Mouse (Mus musculus): ENCODE measurements around the gene Rasl10a. TPM values are rescaled to one million over a fixed set of nuclear protein-coding genes. Genes with fewer than 3 reads are reported as not detected.

Gene Rasl10a
- polyA plus RNA-seq, 1 experiment from 2014 or later: 0.74 TPM

GRCm38 (mm10) chr11:5100801-5101200, 42.9 kb downstream of the Rasl10a start:
- H3K27me3 ChIP-seq (ENCODE audit: control insufficient read depth, insufficient read depth, low read length): no peaks in the 10 kb centered on the region
- no peak for DNase-seq (ENCODE audit: low spot score)
- ATAC-seq (ENCODE audit: insufficient read depth, low FRiP score, low TSS enrichment): no peak
- peaks cover 9% of the 10 kb centered on the region for H3K4me1 ChIP-seq (ENCODE audit: control insufficient read depth, insufficient read depth, low read length)
- peak overlapping the region; percentile 90; the same call in 1 of the 2 replicates for H3K4me3 ChIP-seq (ENCODE audit: low read depth, low read length)
- no peak overlapping the region for H3K9ac ChIP-seq (ENCODE audit: low read length)
- WGBS: 49% methylated on average over 5 of the region's 5 CpGs
- no peaks in the 10 kb centered on the region for H3K9me3 ChIP-seq (ENCODE audit: control insufficient read depth, low read length)
- no peak overlapping the region for H3K4me2 ChIP-seq (ENCODE audit: low read depth)
- no peaks in the 10 kb centered on the region; the same call in 1 of the 2 replicates for H3K36me3 ChIP-seq (ENCODE audit: control insufficient read depth, insufficient read depth, low read length)
- H3K27ac ChIP-seq (ENCODE audit: low read depth, low read length): no peak overlapping the region

GRCm38 (mm10) chr11:5101641-5102040, 43.7 kb downstream of the Rasl10a start:
- Histone ChIP-seq H3K9ac (ENCODE audit: low read length) (no peak overlapping the region), H3K9me3 (ENCODE audit: control insufficient read depth, low read length) (no peaks in the 10 kb centered on the region), H3K36me3 (ENCODE audit: control insufficient read depth, insufficient read depth, low read length) (no peaks in the 10 kb centered on the region; the same call in 1 of the 2 replicates), H3K27ac (ENCODE audit: low read depth, low read length) (no peak overlapping the region), H3K4me2 (ENCODE audit: low read depth) (no peak overlapping the region), H3K4me1 (ENCODE audit: control insufficient read depth, insufficient read depth, low read length) (peaks cover 7% of the 10 kb centered on the region), H3K27me3 (ENCODE audit: control insufficient read depth, insufficient read depth, low read length) (no peaks in the 10 kb centered on the region), H3K4me3 (ENCODE audit: low read depth, low read length) (no peak overlapping the region)
- ATAC-seq (ENCODE audit: insufficient read depth, low FRiP score, low TSS enrichment): no peak
- DNase-seq (ENCODE audit: low spot score): no peak
- 77% methylated on average over 6 of the region's 6 CpGs for WGBS

GRCm38 (mm10) chr11:5102384-5102783, 44.5 kb downstream of the Rasl10a start:
- H3K4me3 ChIP-seq (ENCODE audit: low read depth, low read length): no peak overlapping the region
- H3K4me2 ChIP-seq (ENCODE audit: low read depth): no peak overlapping the region
- 87% methylated on average over 7 of the region's 7 CpGs for WGBS
- no peak for DNase-seq (ENCODE audit: low spot score)
- ATAC-seq (ENCODE audit: insufficient read depth, low FRiP score, low TSS enrichment): no peak
- H3K9ac ChIP-seq (ENCODE audit: low read length): no peak overlapping the region
- no peaks in the 10 kb centered on the region; the same call in 1 of the 2 replicates for H3K36me3 ChIP-seq (ENCODE audit: control insufficient read depth, insufficient read depth, low read length)
- peaks cover 2% of the 10 kb centered on the region for H3K4me1 ChIP-seq (ENCODE audit: control insufficient read depth, insufficient read depth, low read length)
- no peaks in the 10 kb centered on the region for H3K9me3 ChIP-seq (ENCODE audit: control insufficient read depth, low read length)
- H3K27me3 ChIP-seq (ENCODE audit: control insufficient read depth, insufficient read depth, low read length): no peaks in the 10 kb centered on the region
- no peak overlapping the region for H3K27ac ChIP-seq (ENCODE audit: low read depth, low read length)

GRCm38 (mm10) chr11:5103986-5104509, 46.1 kb downstream of the Rasl10a start:
- Histone ChIP-seq H3K27me3 (ENCODE audit: control insufficient read depth, insufficient read depth, low read length) (no peaks in the 10 kb centered on the region), H3K9ac (ENCODE audit: low read length) (no peak overlapping the region), H3K36me3 (ENCODE audit: control insufficient read depth, insufficient read depth, low read length) (no peaks in the 10 kb centered on the region; the same call in 1 of the 2 replicates), H3K9me3 (ENCODE audit: control insufficient read depth, low read length) (no peaks in the 10 kb centered on the region), H3K4me3 (ENCODE audit: low read depth, low read length) (no peak overlapping the region), H3K4me2 (ENCODE audit: low read depth) (no peak overlapping the region), H3K4me1 (ENCODE audit: control insufficient read depth, insufficient read depth, low read length) (no peaks in the 10 kb centered on the region), H3K27ac (ENCODE audit: low read depth, low read length) (no peak overlapping the region)
- 96% methylated on average over 4 of the region's 4 CpGs for WGBS
- DNase-seq (ENCODE audit: low spot score) (no peak), ATAC-seq (ENCODE audit: insufficient read depth, low FRiP score, low TSS enrichment) (no peak)

GRCm38 (mm10) chr11:5109441-5109840, 51.5 kb downstream of the Rasl10a start:
- 74% methylated on average over 8 of the region's 8 CpGs for WGBS
- no peak for DNase-seq (ENCODE audit: low spot score)
- Histone ChIP-seq H3K9ac (ENCODE audit: low read length) (no peak overlapping the region), H3K9me3 (ENCODE audit: control insufficient read depth, low read length) (no peaks in the 10 kb centered on the region), H3K4me2 (ENCODE audit: low read depth) (no peak overlapping the region), H3K27ac (ENCODE audit: low read depth, low read length) (no peak overlapping the region), H3K27me3 (ENCODE audit: control insufficient read depth, insufficient read depth, low read length) (no peaks in the 10 kb centered on the region), H3K36me3 (ENCODE audit: control insufficient read depth, insufficient read depth, low read length) (no peaks in the 10 kb centered on the region; the same call in 1 of the 2 replicates), H3K4me3 (ENCODE audit: low read depth, low read length) (no peak overlapping the region), H3K4me1 (ENCODE audit: control insufficient read depth, insufficient read depth, low read length) (no peaks in the 10 kb centered on the region)
- no peak for ATAC-seq (ENCODE audit: insufficient read depth, low FRiP score, low TSS enrichment)

Small RNAs within 50 kb of the gene (microRNA-seq; reads per million reads assigned to microRNA genes)
- gene Gm47296: not detected

Other genes starting within 250 kb of the Rasl10a start
- 56.6 and 67.7 TPM in 2 replicates for gene Nf2, start 208.6 kb upstream of the Rasl10a start, polyA plus RNA-seq (2014; fragmentation: Nextera tagmentation; extraction: Ambion mirVana)
- 80.4 and 82.9 TPM in 2 replicates for gene Nipsnap1, start 184.2 kb upstream of the Rasl10a start, polyA plus RNA-seq (2014; fragmentation: Nextera tagmentation; extraction: Ambion mirVana)
- gene Thoc5, start 162.8 kb upstream of the Rasl10a start, polyA plus RNA-seq (2014; fragmentation: Nextera tagmentation; extraction: Ambion mirVana): 56.5 and 61.1 TPM in 2 replicates
- 1.4 and 1.9 TPM in 2 replicates for gene Nefh, start 110.1 kb upstream of the Rasl10a start, polyA plus RNA-seq (2014; fragmentation: Nextera tagmentation; extraction: Ambion mirVana)
- gene Ap1b1, start 71.3 kb upstream of the Rasl10a start, polyA plus RNA-seq (2014; fragmentation: Nextera tagmentation; extraction: Ambion mirVana): 65.1 and 73.6 TPM in 2 replicates
- 32.1 and 32.9 TPM in 2 replicates for gene Gas2l1, start 7.2 kb downstream of the Rasl10a start, polyA plus RNA-seq (2014; fragmentation: Nextera tagmentation; extraction: Ambion mirVana)
- gene Rhbdd3, start 40.8 kb downstream of the Rasl10a start, polyA plus RNA-seq (2014; fragmentation: Nextera tagmentation; extraction: Ambion mirVana): 21.4 and 23.8 TPM in 2 replicates
- 449 and 456 TPM in 2 replicates for gene Ewsr1, start 41.1 kb downstream of the Rasl10a start, polyA plus RNA-seq (2014; fragmentation: Nextera tagmentation; extraction: Ambion mirVana)
- gene Emid1, start 94.1 kb downstream of the Rasl10a start, polyA plus RNA-seq (2014; fragmentation: Nextera tagmentation; extraction: Ambion mirVana): 33.9 and 37.7 TPM in 2 replicates
- 9.6 and 12.0 TPM in 2 replicates for gene Kremen1, start 203.4 kb downstream of the Rasl10a start, polyA plus RNA-seq (2014; fragmentation: Nextera tagmentation; extraction: Ambion mirVana)